Mouse (Mus musculus) liver, embryonic 12.5 days (tissue): ENCODE results near the gene Moxd2. TPM values are rescaled to one million over a fixed set of nuclear protein-coding genes. Genes with fewer than 3 reads are reported as not detected.

Experiments used
- ATAC-seq: fragments of 200-750 bp; cut with Nextera tagmentation; 2 replicates; pipeline ENCODE4 v1.8.0; 2017; ENCODE audit warnings: moderate number of reproducible peaks, mild to moderate bottlenecking, moderate library complexity
- H3K27ac ChIP-seq: fragments of 300-500 bp; sonication (generic); 2 replicates; pipeline ENCODE4 v1.5.1; 2016; ENCODE audit warnings: mild to moderate bottlenecking
- H3K27me3 ChIP-seq: fragments of 300-500 bp; sonication (generic); replicated peaks from 2 replicates; pipeline ENCODE4 v1.6.1; 2016; ENCODE audit warnings: mild to moderate bottlenecking, moderate library complexity
- H3K36me3 ChIP-seq: fragments of 300-500 bp; sonication (generic); 2 replicates; pipeline ENCODE4 v1.6.1; 2016; ENCODE audit warnings: mild to moderate bottlenecking, moderate library complexity
- H3K4me1 ChIP-seq: fragments of 300-500 bp; sonication (generic); 2 replicates; pipeline ENCODE4 v1.6.1; 2016
- H3K4me2 ChIP-seq: fragments of 300-500 bp; sonication (generic); 2 replicates; pipeline ENCODE4 v1.6.1; 2016; ENCODE audit warnings: mild to moderate bottlenecking, moderate library complexity
- H3K4me3 ChIP-seq: fragments of 300-500 bp; sonication (generic); 2 replicates; pipeline ENCODE4 v1.5.1; 2016; ENCODE audit warnings: mild to moderate bottlenecking, moderate library complexity
- H3K9ac ChIP-seq: fragments of 300-500 bp; sonication (generic); 2 replicates; pipeline ENCODE4 v1.6.1; 2016; ENCODE audit warnings: mild to moderate bottlenecking, moderate library complexity
- H3K9me3 ChIP-seq: fragments of 300-500 bp; sonication (generic); replicated peaks from 2 replicates; pipeline ENCODE4 v1.6.1; 2016; ENCODE audit warnings: mild to moderate bottlenecking, moderate library complexity
- WGBS: fragments of 180-500 bp; shearing (Covaris S2); methylation state at CpG from one replicate; pipeline ENCODE4 v1.1.7; 2016; ENCODE audit not compliant: insufficient replicate concordance; 5-methylcytosine and 5-hydroxymethylcytosine counted together
- polyA plus RNA-seq: library from polyadenylated mRNA; unstranded; fragments of >200 nt; fragmentation: Nextera tagmentation; extraction: Ambion mirVana; gene quantifications from 2 replicates; pipeline ENCODE4 v1.2.1, GENCODE M21; 2016

Gene Moxd2
- polyA plus RNA-seq: not detected in 2 replicates

GRCm38 (mm10) chr6:40887394-40887793 is at the start of gene Moxd2:
Gene Moxd2, minus strand, starts transcription at chr6:40887494.
- H3K9ac ChIP-seq: no peak within 1 kb of the TSS
- no peak for ATAC-seq
- H3K36me3 ChIP-seq: no peaks in the 10 kb centered on the region
- no peak within 1 kb of the TSS for H3K27ac ChIP-seq
- H3K4me3 ChIP-seq: no peak within 1 kb of the TSS
- 83% methylated on average over 3 of the region's 3 CpGs for WGBS
- H3K4me1 ChIP-seq: 0 out of 2 replicates have a peak, but pooled peaks cover 3% of the 10 kb centered on the region
- no peaks in the 10 kb centered on the region for H3K27me3 ChIP-seq
- H3K9me3 ChIP-seq: no peaks in the 10 kb centered on the region
- H3K4me2 ChIP-seq: no peak within 1 kb of the TSS

GRCm38 (mm10) chr6:40919954-40920353 is 32.7 kb upstream of the Moxd2 start:
- Histone ChIP-seq H3K4me1 (no peaks in the 10 kb centered on the region), H3K27ac (no peak overlapping the region), H3K9me3 (no peaks in the 10 kb centered on the region), H3K9ac (no peak overlapping the region), H3K27me3 (no peaks in the 10 kb centered on the region), H3K4me3 (no peak overlapping the region), H3K4me2 (no peak overlapping the region), H3K36me3 (no peaks in the 10 kb centered on the region)
- 65% methylated on average over 4 of the region's 4 CpGs for WGBS
- no peak for ATAC-seq

- no peaks in the 10 kb centered on the region for H3K4me1 ChIP-seq
- no peaks in the 10 kb centered on the region for H3K27me3 ChIP-seq
- no peak within 1 kb of the TSS for H3K4me2 ChIP-seq
- H3K27ac ChIP-seq: no peak within 1 kb of the TSS
- H3K9ac ChIP-seq: no peak within 1 kb of the TSS
- H3K36me3 ChIP-seq: no peaks in the 10 kb centered on the region
- ATAC-seq: no peak
- H3K4me3 ChIP-seq: no peak within 1 kb of the TSS
- H3K9me3 ChIP-seq: no peaks in the 10 kb centered on the region
These were observed 13.0 kb upstream of the Moxd2 start, which contains the start of gene Prss58 for GRCm38 (mm10) chr6:40900287-40900686. Gene Prss58, minus strand, starts transcription at chr6:40900387.

- Histone ChIP-seq H3K27me3 (no peaks in the 10 kb centered on the region), H3K9ac (no peak overlapping the region), H3K36me3 (no peaks in the 10 kb centered on the region), H3K27ac (no peak overlapping the region), H3K4me3 (no peak overlapping the region), H3K9me3 (no peaks in the 10 kb centered on the region), H3K4me1 (0 out of 2 replicates have a peak, but pooled peaks cover 3% of the 10 kb centered on the region), H3K4me2 (no peak overlapping the region)
- no peak for ATAC-seq
- 71% methylated on average over 1 of the region's 1 CpGs for WGBS
These were observed 7.4 kb upstream of the Moxd2 start for GRCm38 (mm10) chr6:40894716-40895115.

GRCm38 (mm10) chr6:40893577-40893976 is 6.3 kb upstream of the Moxd2 start:
- H3K9me3 ChIP-seq: no peaks in the 10 kb centered on the region
- ATAC-seq: no peak
- no peaks in the 10 kb centered on the region for H3K27me3 ChIP-seq
- no peak overlapping the region for H3K9ac ChIP-seq
- 28% methylated on average over 7 of the region's 7 CpGs for WGBS
- no peak overlapping the region for H3K4me2 ChIP-seq
- H3K4me1 ChIP-seq: 0 out of 2 replicates have a peak, but pooled peaks cover 3% of the 10 kb centered on the region
- H3K36me3 ChIP-seq: no peaks in the 10 kb centered on the region
- H3K4me3 ChIP-seq: no peak overlapping the region
- no peak overlapping the region for H3K27ac ChIP-seq

- H3K4me3 ChIP-seq: no peak overlapping the region
- 0 out of 2 replicates have a peak, but pooled peaks cover 3% of the 10 kb centered on the region for H3K4me1 ChIP-seq
- 37% methylated on average over 4 of the region's 4 CpGs for WGBS
- H3K4me2 ChIP-seq: 0 out of 2 replicates have a peak overlapping the region, but pooled peaks have one; percentile 14
- no peaks in the 10 kb centered on the region for H3K9me3 ChIP-seq
- no peak for ATAC-seq
- no peaks in the 10 kb centered on the region for H3K36me3 ChIP-seq
- no peak overlapping the region for H3K9ac ChIP-seq
- H3K27me3 ChIP-seq: no peaks in the 10 kb centered on the region
- peak overlapping the region; percentile 58; the same call in 1 of the 2 replicates for H3K27ac ChIP-seq
These were observed 4.5 kb upstream of the Moxd2 start for GRCm38 (mm10) chr6:40891754-40892153.

- peak; percentile 75 for ATAC-seq
- Histone ChIP-seq H3K4me2 (no peak overlapping the region), H3K27ac (peak overlapping the region; percentile 58)
These were observed 3.7 kb upstream of the Moxd2 start for GRCm38 (mm10) chr6:40890973-40891372.

GRCm38 (mm10) chr6:40845283-40845682 is 42.0 kb downstream of the Moxd2 start:
- H3K27me3 ChIP-seq: no peaks in the 10 kb centered on the region

More at GRCm38 (mm10) chr6:40890973-40891372, 3.7 kb upstream of the Moxd2 start:
- Histone ChIP-seq H3K4me3 (no peak overlapping the region), H3K4me1 (0 out of 2 replicates have a peak, but pooled peaks cover 3% of the 10 kb centered on the region), H3K27me3 (no peaks in the 10 kb centered on the region), H3K9ac (no peak overlapping the region), H3K9me3 (no peaks in the 10 kb centered on the region), H3K36me3 (no peaks in the 10 kb centered on the region)
- 13% methylated on average over 1 of the region's 1 CpGs for WGBS

More at GRCm38 (mm10) chr6:40845283-40845682, 42.0 kb downstream of the Moxd2 start:
- ATAC-seq: no peak
- H3K4me2 ChIP-seq: no peak overlapping the region
- no peak overlapping the region for H3K27ac ChIP-seq
- no peak overlapping the region for H3K4me3 ChIP-seq
- H3K9ac ChIP-seq: no peak overlapping the region
- H3K9me3 ChIP-seq: no peaks in the 10 kb centered on the region
- no peaks in the 10 kb centered on the region for H3K4me1 ChIP-seq
- H3K36me3 ChIP-seq: no peaks in the 10 kb centered on the region

Other genes with a start within 250 kb of the Moxd2 start
- not detected in 2 replicates for gene Prss58, start 12.9 kb upstream of the Moxd2 start, polyA plus RNA-seq
- not detected in 2 replicates for gene 1700074P13Rik, start 53.1 kb upstream of the Moxd2 start, polyA plus RNA-seq
- gene Gm4744, start 64.4 kb upstream of the Moxd2 start, polyA plus RNA-seq: not detected in 2 replicates
- gene 1810009J06Rik, start 77.3 kb upstream of the Moxd2 start, polyA plus RNA-seq: not detected in 2 replicates
- gene Gm2663, start 112.0 kb upstream of the Moxd2 start, polyA plus RNA-seq: not detected in 2 replicates
- gene 2210010C04Rik, start 148.0 kb upstream of the Moxd2 start, polyA plus RNA-seq: not detected in 2 replicates